Mouse (Mus musculus) C2C12 (cell line): ENCODE measurements at regions not wholly inside any gene's neighbourhood (a gene's known extent, or its start where the extent isn't known, plus 50 kb on each side); places are given as distances from the start of the nearest gene placed in this dataset.
A peak's percentile ranks its signal among the peaks of the same experiment; 100 is the strongest.

ENCODE experiments used
- H3K27me3 ChIP-seq: one replicate; pipeline ENCODE4 v1.6.1; 2011; ENCODE audit not compliant: control insufficient read depth, insufficient read depth, insufficient read length
- H3K36me3 ChIP-seq: one replicate; pipeline ENCODE4 v1.6.1; 2011; ENCODE audit not compliant: control insufficient read depth, insufficient read depth
- H3K4me3 ChIP-seq: one replicate; pipeline ENCODE4 v1.5.1; 2011; ENCODE audit warnings: mild to moderate bottlenecking, control low read depth; ENCODE audit not compliant: poor library complexity, insufficient read depth, severe bottlenecking
- H3K79me2 ChIP-seq: one replicate; pipeline ENCODE4 v1.6.1; 2011; ENCODE audit not compliant: control insufficient read depth, insufficient read depth
- H3K79me3 ChIP-seq: one replicate; pipeline ENCODE4 v1.6.1; 2011; ENCODE audit warnings: low read depth, control low read depth
- H3ac ChIP-seq: one replicate; pipeline ENCODE3; 2011; ENCODE audit warnings: low read depth; ENCODE audit not compliant: control insufficient read depth, insufficient read length
- CEBPB ChIP-seq: IDR thresholded peaks from one replicate; pipeline ENCODE4 v1.6.1; 2011; ENCODE audit warnings: low read depth, mild to moderate bottlenecking, control low read depth, moderate library complexity
- CTCF ChIP-seq: IDR thresholded peaks from one replicate; pipeline ENCODE4 v1.5.1; 2011; ENCODE audit not compliant: control insufficient read depth, insufficient read depth, insufficient read length
- FOSL1 ChIP-seq: IDR thresholded peaks from one replicate; pipeline ENCODE4 v1.8.0; 2011; ENCODE audit warnings: mild to moderate bottlenecking, low read length; ENCODE audit not compliant: poor library complexity, insufficient read depth, severe bottlenecking
- MAX ChIP-seq: IDR thresholded peaks from one replicate; pipeline ENCODE4 v1.6.1; 2011; ENCODE audit warnings: mild to moderate bottlenecking, control low read depth
- MYOD1 ChIP-seq: IDR thresholded peaks from one replicate; pipeline ENCODE4 v1.6.1; 2011; ENCODE audit warnings: low read depth; ENCODE audit not compliant: control insufficient read depth, insufficient read length
- MYOG ChIP-seq: IDR thresholded peaks from one replicate; pipeline ENCODE4 v1.6.1; 2011; ENCODE audit not compliant: control insufficient read depth, insufficient read length; ENCODE audit errors: extremely low read depth
- USF1 ChIP-seq: IDR thresholded peaks from one replicate; pipeline ENCODE4 v1.6.1; 2011; ENCODE audit warnings: low read depth, mild to moderate bottlenecking, control low read depth, moderate library complexity

DNA sequence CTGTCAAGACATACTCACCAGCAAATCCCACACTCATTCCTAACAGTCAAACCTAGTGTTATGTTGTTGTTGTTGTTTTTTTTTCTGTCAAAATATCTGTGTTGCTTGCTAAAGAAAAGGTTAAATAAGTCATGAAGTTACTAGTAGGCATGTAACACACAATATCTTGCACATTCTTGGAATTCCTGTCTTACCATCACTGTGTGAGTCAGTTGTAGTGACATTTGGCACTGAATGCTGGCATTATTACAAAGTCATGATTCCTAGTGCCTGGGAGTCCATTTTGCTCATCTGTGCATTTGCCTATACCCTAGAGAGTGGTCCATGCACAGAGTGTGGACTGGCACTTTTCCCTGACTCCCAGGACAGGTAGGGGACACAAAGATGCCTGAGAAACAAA lies 67.9 kb upstream of the Trp63 start:
- TF ChIP-seq USF1 (no peak), CTCF (no peak), MAX (no peak), CEBPB (no peak), FOSL1 (peak; percentile 52), MYOG (no peak), MYOD1 (peak; percentile 16)

GRCm38 (mm10) chr16:25618898-25619297 lies 64.7 kb upstream of the Trp63 start:
- no peak overlapping the region for H3K4me3 ChIP-seq
- no peaks in the 10 kb centered on the region for H3K79me3 ChIP-seq
- TF ChIP-seq MAX (no peak), CTCF (no peak)
- H3K27me3 ChIP-seq, result no peaks in the 10 kb centered on the region
- no peaks in the 10 kb centered on the region for H3K36me3 ChIP-seq
- H3ac ChIP-seq, result no peak overlapping the region
- no peaks in the 10 kb centered on the region for H3K79me2 ChIP-seq

More for the DNA sequence above, 67.9 kb upstream of the Trp63 start:
- H3K4me3 ChIP-seq, result no peak overlapping the region
- no peaks in the 10 kb centered on the region for H3K79me2 ChIP-seq
- H3K79me3 ChIP-seq, result no peaks in the 10 kb centered on the region
- H3K36me3 ChIP-seq, result no peaks in the 10 kb centered on the region
- H3K27me3 ChIP-seq, result no peaks in the 10 kb centered on the region
- H3ac ChIP-seq, result no peak overlapping the region

DNA sequence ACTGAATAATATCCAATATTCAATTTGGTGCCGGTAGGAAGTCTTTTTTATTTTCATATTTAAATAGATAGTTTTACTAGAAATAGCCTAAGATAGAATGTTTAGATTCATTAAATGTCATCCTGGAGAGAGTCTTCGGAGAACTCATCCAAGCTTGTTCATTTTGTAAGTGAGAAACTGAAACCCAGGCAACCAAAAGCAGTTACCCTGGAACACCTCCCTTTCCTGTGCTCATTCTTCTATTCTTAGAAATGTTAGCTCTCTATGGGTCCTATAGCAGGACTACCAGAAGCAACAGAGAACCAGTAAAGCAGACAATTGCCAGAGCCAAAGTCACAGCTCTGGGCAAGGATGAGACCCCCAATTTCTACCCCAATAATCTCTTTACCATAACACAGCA lies 60.9 kb upstream of the Trp63 start:
- TF ChIP-seq FOSL1 (no peak), MYOD1 (no peak), CTCF (no peak), CEBPB (no peak), MAX (no peak), USF1 (no peak)
- Histone ChIP-seq H3ac (no peak overlapping the region), H3K79me2 (no peaks in the 10 kb centered on the region), H3K27me3 (no peaks in the 10 kb centered on the region), H3K4me3 (no peak overlapping the region), H3K36me3 (no peaks in the 10 kb centered on the region), H3K79me3 (no peaks in the 10 kb centered on the region)

- H3K79me3 ChIP-seq, result no peaks in the 10 kb centered on the region
- TF ChIP-seq CEBPB (peak; percentile 76), USF1 (no peak)
- H3K27me3 ChIP-seq, result no peaks in the 10 kb centered on the region
- no peak overlapping the region for H3ac ChIP-seq
- no peak overlapping the region for H3K4me3 ChIP-seq
- no peaks in the 10 kb centered on the region for H3K36me3 ChIP-seq
- H3K79me2 ChIP-seq, result no peaks in the 10 kb centered on the region
These were observed 59.5 kb upstream of the Trp63 start for GRCm38 (mm10) chr16:25623986-25624623.

- Histone ChIP-seq H3ac (no peak overlapping the region), H3K79me3 (no peaks in the 10 kb centered on the region), H3K79me2 (no peaks in the 10 kb centered on the region), H3K36me3 (no peaks in the 10 kb centered on the region), H3K27me3 (no peaks in the 10 kb centered on the region), H3K4me3 (no peak overlapping the region)
- TF ChIP-seq CTCF (no peak), CEBPB (no peak), USF1 (no peak), FOSL1 (no peak), MYOG (no peak), MYOD1 (no peak), MAX (no peak)
These were observed 53.8 kb upstream of the Trp63 start for GRCm38 (mm10) chr16:25629750-25630149.

DNA sequence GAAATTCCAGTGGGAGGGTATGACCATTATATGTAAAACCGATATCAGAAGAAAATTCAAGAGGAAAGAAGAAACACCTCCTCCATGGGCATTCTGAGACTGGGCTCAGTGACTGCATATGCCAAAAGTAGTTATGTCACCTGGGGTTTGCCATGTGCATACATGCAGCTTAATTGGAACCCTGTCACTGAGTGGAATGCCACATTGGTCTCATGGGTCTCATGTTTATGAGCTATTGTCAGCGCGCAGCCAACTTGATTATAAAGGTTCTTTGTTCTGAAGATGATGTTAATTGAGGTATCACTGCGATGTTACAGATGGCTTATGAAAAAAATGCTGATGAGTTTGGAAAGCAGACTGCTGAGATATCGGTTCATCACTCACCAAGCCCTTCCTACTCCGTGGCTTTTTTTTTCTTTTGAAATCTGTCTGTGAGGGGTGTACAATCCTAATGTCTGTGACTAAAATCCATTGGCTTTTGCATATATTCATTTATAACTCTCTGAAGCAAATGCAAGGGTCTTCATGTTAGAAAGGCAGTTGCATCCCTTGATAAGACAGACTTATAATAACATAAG lies 52.3 kb upstream of the Trp63 start:
- H3K79me2 ChIP-seq, result no peaks in the 10 kb centered on the region
- TF ChIP-seq FOSL1 (no peak), MYOG (no peak), USF1 (no peak), CEBPB (no peak), CTCF (no peak)
- no peaks in the 10 kb centered on the region for H3K27me3 ChIP-seq
- H3ac ChIP-seq, result no peak overlapping the region
- H3K36me3 ChIP-seq, result no peaks in the 10 kb centered on the region
- H3K4me3 ChIP-seq, result no peak overlapping the region
- H3K79me3 ChIP-seq, result no peaks in the 10 kb centered on the region
